Mouse (Mus musculus): ENCODE data around the gene Gm10974. TPM values are rescaled to one million over a fixed set of nuclear protein-coding genes. Genes with fewer than 3 reads are reported as not detected.

The Gm10974 gene
- total RNA-seq, 2 experiments from 2014 or later, result not detected

DNA sequence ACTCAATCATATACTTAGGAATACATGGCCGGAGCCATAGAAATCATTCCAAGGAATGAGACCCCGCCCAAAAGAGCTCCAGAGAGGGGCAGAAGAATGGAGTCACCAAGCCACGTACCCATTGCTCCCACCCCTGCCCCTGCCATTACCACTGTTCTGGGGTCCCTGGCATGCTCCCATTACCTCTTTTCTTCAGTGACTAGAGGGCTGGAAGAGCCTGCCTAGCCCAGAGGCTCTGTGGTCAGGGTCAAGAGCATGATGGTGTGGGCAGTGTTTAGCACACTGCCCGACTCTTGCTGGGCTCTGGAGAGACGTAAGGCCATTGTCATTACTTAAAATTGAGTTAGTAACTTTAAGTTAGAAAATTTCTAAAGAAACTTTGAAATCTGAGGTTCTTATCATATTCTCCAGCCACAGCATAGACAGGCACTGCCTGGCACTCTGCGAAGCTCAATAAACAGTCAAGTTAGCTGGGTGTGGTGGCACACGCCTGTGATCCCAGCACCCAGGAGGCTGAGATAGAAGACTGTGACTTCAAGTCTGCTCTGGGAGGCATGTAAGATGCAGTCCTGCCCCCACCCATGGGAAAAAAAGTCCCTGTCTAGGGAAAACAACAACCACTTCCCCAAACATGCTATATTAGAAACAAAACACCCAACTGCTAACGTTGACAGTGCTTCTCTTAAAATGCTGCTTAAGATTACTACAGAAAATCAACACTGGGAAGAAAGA, 9.7 kb upstream of the Gm10974 start:
- no peak for DNase-seq (ENCODE audit: low spot score)
- intact Hi-C loops (cut with DNase I), result no loop called here

DNA sequence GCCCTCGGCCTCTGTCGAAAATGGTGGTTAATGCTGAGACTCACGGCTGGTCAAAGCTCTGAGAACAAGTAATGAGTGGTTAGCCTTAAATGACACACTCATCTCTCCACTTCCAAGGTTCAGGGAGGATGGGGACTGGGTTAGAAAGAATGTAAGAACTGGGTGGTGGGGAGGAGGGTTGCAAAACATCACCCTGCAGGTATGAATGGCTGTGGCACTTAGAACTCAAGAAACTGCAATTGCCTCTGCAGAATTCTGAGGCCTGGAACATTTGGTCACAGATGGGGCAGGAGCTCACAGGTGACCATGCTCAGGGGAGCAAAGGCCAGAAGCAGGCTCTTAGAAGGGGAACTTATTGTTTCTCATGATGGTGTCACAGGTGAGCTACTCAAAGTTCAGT, 7.2 kb upstream of the Gm10974 start:
- intact Hi-C loops (cut with DNase I), result no loop called here
- no peak for DNase-seq (ENCODE audit: low spot score)

DNA sequence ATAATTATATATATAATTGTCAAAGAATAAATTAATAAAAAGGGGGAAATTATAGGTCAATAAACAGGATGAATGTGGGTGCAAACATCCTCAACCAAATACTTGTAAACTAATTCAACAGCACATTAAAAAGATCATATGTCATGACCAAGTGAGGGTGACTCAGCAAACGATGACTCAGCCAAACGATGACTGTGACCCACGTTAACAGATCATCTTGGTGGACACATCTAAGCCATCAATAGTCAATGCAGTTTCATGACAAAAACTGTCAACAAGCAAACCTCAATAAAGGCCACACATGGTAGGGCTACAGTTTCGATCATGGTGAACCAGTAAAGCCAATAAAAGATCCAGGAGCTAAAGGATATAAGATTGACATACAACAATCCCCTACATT, 6.7 kb upstream of the Gm10974 start:
- intact Hi-C loops (cut with DNase I), result no loop called here
- DNase-seq (ENCODE audit: low spot score), result no peak

DNA sequence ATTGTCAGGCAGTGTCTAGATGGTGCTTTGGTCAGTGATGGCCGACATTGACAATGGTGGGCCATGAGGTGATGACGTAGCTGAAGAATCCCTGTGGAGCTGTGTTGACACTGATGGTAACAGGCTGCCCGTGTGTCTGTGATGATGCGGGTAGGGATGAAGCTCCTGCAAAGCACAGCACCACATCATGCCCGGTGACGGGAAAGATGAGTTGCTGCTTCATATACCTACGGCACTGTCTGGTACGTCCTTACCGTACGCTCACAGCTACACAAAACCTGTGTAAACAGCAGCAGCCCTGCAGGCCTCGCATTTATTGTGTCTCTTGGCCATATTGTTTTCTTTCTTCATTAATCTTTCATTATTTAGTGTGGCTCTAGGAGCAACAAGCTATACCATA, 1.2 kb upstream of the Gm10974 start:
- DNase-seq (ENCODE audit: low spot score), result no peak
- intact Hi-C loops (cut with DNase I), result no loop called here

DNA sequence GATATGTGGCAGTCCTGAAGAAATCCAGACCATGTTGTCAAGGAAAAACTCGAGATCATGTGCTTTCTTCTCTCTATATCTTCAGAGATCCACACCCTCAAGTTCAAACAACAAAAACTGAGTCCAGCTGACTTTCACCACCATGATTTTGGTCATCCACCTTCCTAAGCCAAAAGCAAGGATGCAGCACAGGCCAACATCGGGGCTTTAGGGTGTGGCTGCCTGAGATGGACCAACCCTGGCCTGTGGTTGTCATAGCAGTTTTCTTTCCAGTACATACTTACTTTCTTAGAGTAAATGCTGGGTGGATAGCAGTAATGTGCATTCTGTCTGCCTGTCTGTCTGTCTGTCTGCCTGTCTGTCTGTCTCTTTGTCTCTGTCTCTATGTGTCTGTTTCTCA, 294 bp upstream of the Gm10974 start:
- intact Hi-C loops (cut with DNase I), result no loop called here
- DNase-seq (ENCODE audit: low spot score), result no peak

DNA sequence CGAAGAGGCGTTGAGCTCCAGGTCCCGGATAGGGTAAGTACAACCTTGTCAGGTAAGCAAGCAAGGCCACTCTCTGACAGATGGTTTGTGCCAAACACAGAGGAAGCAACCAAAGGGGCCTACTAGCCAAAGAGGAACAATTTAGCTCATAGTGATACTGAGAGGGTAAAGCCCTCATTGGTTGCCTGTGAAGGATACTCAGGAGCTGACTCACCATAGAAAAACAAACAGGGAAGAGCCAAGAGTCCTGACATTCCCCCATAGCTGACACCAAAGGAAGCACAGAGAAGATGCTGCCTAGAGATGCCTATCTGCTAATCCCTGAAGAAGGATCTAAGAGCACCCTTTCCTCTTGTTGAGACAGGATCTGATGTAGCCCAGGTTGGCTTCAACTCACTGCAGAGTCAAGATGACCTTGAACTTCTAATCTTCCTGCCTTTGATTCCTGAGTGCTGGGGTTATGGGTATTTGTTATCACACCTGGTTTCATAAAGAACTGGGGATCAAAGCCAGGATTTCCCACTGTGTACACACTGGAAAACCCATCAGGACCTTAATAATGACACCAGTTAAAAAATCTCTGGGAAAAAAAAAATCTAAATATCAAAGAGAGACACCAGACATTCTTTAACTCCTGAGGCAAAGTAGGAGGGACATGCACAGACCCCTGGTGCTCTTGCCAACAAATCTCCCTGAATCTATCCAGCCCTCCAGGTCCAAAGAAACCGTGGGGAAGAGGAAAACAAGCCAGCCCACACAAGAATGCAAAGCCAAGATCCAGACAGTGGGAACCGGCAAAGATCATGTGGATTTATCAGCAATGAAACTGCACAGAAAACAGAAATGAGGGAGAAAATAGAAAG, 3.6 kb downstream of the Gm10974 start:
- no peak for DNase-seq (ENCODE audit: low spot score)
- intact Hi-C loops (cut with DNase I), result no loop called here

DNA sequence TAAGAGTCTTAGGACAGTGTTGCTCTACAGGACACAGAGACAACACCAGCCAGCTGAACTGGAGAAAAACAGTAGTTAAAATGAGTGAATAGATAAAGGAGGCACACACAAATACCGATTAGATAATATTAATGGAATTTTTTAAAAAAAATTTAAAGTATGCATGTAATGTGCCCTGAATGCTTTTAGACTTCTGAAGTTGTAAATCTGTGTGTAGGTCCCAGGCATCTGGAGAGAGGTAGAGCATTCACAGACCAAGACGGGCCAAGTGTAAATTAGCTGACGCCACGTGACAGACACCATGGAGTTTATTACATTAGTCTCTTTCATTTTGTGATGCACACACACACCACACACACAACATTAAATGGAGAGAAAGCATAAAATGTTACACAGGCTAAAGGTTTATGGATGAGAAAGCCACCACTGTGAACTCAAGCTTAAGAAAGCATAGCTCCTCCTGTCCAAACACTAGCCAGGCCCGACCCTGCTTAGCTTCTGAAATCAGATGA, 4.3 kb downstream of the Gm10974 start:
- no peak for DNase-seq (ENCODE audit: low spot score)
- intact Hi-C loops (cut with DNase I), result no loop called here

DNA sequence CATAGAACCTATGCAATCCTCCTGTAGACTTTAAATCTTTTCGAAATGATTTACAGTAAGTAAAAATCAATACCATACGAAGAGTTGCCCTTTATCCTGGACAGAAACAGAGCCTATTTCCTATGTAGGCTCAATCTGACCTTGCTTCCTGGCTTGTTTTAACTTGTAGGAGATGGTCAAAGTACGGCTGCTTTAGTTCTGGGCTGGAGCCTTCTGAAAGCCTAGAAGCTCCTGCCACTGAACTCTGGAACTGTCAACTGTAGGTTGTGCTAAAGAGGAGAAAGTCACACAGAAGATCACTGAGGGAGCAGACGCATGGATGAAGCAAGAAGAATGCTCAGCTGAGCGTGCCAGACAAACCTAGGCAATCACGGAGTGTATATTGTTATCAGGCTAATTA, 5.3 kb downstream of the Gm10974 start:
- intact Hi-C loops (cut with DNase I), result no loop called here
- DNase-seq (ENCODE audit: low spot score), result no peak

DNA sequence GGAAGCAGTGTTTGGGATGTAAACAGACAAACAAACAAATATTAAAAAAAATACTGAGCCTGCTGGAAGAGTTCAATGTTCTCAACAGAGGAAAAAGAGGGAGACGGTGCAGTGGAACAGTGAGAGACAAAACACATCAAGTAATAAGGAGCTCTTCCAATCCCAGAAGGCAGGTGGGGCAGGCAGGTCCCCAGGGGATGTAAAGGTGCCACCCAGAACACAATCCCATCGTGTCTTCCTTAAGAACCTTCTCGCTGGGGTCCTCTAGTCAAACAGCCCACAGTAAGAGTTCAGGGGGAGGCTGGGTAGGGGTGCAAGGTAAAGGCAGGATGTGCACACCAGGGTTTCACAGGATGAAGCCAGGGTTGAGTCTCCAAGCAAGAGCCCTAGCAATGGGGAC, 7.7 kb downstream of the Gm10974 start:
- no peak for DNase-seq (ENCODE audit: low spot score)
- intact Hi-C loops (cut with DNase I), result no loop called here

DNA sequence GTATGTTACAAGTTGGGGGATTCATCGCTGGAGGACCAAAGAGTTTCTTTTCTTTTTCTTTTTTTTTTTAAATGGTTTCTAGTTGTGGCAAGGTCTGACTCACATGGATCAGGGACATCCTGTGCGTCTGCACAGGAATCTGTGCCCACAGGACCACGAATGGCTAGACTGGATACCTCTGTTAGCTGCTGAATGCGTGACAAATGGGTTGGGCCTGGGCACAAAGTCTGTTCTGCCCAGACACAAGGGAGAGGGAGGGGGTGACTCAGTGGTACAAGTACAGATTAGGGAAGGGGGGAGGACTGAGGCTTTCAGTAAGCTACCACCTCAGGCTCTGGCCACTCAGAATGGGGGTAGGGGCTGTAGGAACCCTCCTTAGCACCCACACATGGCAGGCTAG, 10.0 kb downstream of the Gm10974 start:
- intact Hi-C loops (cut with DNase I), result no loop called here
- DNase-seq (ENCODE audit: low spot score), result no peak

DNA sequence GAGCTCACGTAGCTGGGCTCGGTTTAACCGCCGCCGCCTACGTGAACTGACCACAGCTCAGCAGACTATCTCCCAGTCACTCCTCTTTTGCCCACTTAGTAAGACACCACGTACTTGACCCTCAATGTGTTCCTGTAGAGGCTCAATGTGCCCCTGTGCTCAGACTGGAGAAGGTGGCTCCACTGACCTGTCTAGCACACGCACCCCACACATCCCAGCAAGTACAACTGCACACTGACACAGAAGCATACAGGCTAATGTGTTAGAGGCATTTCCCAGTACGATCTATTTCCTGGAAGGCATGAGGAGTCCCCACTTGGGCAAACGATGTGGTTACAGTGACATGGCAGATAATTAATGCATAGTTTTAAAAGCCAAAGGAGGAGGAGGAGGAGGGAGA, 10.9 kb downstream of the Gm10974 start:
- intact Hi-C loops (cut with DNase I), result no loop called here

DNA sequence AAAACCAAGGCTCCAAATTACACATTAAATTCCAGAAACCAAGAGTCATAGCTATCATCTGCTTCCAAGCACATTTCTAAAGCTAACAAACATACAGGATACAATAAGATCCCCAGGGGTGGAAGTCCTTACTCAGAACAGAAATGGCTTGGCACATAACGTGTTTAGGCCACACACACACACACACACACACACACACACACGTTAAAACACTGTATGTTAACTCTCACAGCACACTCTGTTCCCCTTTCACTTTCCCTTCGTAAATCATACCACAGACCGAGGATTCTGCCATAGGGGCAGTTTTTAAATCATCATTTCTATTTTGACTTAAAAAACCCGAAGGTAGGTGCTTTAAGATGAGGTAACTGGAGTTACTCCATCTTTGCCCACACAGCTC, 18.5 kb downstream of the Gm10974 start:
- intact Hi-C loops (cut with DNase I), result no loop called here
- no peak for DNase-seq (ENCODE audit: low spot score)

More for the DNA sequence above, 10.9 kb downstream of the Gm10974 start:
- no peak for DNase-seq (ENCODE audit: low spot score)

DNA sequence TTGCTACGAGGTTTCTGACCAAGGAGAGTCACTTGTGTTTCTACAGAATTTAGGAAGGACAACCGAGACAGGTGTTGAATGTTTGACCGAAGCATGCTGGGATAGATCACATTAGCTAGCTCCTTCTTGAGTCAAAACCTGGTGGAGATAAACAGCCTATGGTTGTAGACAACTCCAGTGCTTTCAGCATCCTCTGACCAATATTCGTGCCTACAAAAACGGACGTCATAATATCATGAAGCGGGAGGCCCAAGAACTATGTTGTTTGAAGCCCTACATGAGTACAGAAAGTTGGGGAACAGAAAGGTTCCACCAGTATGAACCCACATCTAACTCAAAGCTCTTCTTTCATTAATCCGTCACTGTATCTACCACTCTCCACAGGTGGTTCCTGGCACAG, 19.2 kb downstream of the Gm10974 start:
- no peak for DNase-seq (ENCODE audit: low spot score)
- intact Hi-C loops (cut with DNase I), result loop anchor here (5.0 kb wide), 1 partner anchor 283 kb away; no protein-coding TSS in a partner anchor

DNA sequence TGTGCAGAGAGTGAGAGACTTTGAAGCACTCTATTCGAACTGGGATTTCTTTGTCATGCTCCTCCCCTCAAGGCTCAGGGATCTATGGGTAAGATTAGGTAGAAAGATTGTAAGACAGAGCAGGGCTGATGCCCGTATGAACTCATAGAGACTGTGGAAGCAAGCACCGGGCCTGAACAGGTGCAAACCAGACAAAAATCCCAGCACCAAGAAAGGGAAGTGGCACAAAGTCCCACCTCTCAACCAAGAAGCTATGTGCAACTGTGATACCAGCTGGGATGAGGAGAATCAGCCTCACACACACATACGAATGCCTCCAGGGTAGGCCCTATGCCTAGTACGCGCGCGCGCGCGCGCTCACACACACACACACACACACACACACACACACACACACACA, 20.1 kb downstream of the Gm10974 start:
- intact Hi-C loops (cut with DNase I), result loop anchor here (5.0 kb wide), 1 partner anchor 284 kb away; no protein-coding TSS in a partner anchor
- DNase-seq (ENCODE audit: low spot score), result no peak

DNA sequence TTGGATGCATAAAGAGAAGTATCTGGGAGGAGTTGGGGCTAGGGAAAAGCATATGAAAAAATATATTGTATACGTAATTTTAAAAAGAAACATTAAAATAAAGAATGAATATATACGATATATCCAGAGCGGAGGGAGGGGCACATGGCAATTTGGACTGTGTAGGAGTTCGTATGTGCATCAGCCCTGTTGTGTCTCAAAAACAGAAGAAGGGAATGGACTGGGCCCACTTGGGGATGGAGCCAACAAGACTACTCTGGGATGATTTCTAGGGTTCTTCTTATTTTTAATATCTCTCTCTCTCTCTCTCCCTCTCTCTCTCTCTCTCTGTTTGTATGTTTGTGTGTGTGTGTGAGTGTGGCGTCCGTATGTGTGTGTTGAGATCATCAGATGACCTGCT, 20.7 kb downstream of the Gm10974 start:
- intact Hi-C loops (cut with DNase I), result loop anchor here (5.0 kb wide), 1 partner anchor 284 kb away; no protein-coding TSS in a partner anchor

DNA sequence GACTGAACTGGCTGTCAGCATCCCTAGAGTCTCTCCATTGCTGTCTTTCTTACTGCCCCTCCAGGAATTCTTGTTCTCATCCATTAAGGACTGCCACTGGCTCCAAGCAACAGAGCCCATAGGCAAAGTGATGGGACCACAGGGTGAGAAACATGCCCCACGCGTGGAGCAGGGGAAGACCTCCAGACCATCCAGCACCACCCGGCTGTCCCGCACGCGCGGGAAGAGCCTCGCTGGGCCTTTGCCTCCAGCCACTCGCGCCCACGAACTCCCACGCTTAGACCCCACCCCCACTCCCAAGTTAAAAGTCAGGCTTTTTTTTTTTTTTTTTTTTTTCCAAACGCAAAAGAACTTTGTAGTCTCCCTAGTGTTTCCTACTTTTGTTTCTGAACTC, 21.7 kb downstream of the Gm10974 start:
- intact Hi-C loops (cut with DNase I), result loop anchor here (5.0 kb wide), 1 partner anchor 285 kb away; no protein-coding TSS in a partner anchor

More for the DNA sequence above, 20.7 kb downstream of the Gm10974 start:
- no peak for DNase-seq (ENCODE audit: low spot score)

DNA sequence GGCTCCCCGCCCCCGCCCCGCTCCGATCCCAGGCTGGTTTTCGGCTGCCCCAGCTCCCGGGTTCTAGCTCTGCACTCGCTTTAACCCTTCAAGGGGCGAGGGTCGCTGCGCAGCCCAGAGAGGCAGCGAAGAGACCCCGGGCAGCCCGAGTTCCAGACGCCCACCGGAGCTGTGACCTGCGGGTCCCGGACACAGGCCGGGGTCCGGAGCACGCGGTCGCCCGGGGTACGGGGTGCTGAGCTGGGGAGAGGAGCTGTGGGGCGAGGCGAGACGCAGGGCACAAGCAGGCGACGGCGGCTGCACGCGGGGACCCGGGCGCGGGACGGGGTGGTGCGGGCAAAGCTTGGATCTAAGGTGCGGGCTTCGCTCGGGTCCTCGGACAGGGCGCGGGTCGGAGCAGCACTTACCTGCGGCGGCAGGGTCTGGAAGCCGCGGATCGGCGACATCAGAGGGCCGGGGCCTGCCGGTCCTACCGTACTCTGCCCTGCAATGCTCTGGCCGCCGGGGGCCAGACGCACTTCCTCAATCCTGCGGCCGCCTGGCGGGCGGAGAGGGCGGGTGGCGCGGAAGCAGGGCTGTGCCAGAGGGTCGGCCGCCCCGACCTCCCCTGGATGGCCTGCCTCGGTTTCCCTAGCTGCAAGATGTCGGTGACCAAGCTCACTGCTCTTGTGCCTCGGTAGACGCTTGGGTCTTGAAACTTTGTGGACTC, 22.3 kb downstream of the Gm10974 start, which contains the start of gene Lrrk1:
Gene Lrrk1 (minus strand): TSS at position 538 of the 709 bp plus-strand sequence.
- intact Hi-C loops (cut with DNase I), result loop anchor here (2.0 to 5.0 kb wide), 2 partner anchors 45 to 286 kb away; no protein-coding TSS in a partner anchor
- peak; percentile 39 for DNase-seq (ENCODE audit: low spot score)

More for the DNA sequence above, 21.7 kb downstream of the Gm10974 start:
- no peak for DNase-seq (ENCODE audit: low spot score)

DNA sequence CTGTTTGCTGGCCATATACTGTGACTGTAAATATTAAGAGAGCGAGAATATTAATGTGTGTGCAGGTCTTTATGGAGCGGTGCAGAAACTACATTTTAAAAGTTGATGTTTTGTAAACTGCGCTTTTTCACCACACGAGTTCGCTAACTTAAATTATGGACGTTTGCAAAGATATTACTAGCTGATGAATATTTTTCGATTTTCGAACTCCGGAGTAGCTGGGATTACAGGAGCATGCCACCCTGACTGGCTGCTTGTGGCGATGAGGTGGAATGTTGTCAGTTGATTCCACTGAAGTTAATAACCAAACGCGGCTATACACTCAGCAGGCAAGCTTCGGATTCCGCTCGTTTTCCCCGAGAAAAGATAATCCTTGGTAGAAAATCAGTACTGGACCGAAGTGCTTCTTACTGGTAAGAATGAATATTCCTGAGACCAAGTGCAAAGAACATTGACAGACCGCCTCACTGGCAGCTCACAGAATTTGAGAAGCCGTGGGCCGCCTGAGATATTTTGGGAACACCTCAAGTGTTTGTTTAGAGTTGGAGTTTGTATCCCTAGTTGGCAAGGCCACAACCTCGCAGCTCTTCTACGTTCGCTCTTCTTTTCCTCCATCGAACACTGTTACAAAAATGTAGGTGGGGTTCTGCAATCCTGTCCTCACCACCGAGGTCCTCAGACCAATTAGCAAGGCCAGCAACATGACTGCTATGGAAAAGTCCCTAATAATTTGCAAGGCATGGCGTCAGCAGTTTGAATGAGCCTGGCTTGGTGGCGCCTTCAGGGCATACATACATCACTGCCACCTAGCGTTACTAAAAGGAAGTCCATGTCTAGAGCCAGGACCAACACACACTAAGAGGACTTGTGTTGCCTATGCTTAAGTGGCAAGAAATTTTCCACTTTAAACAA, 23.2 kb downstream of the Gm10974 start:
- intact Hi-C loops (cut with DNase I), result loop anchor here (1.0 to 5.0 kb wide), 3 partner anchors 46 to 287 kb away; no protein-coding TSS in a partner anchor
- DNase-seq (ENCODE audit: low spot score), result peak; percentile 56

DNA sequence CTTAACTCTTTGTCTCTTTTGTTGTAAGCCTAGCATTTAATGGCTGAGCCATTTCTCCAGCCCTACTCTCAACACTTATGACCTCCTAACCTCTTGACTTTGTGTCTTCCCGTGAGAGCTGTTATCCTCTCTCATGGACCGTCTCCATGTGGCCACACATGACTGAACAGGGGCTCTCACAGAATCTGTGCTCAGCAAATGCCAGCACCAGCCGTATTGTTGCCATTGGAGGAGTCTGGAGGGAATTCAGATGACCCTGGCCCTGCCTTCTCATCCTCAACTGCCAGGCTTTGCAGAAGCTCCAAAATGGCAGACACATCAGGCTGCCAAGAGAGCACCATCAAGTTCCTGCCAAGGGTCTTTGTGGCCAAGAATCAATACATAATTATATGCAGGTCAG, 31.6 kb downstream of the Gm10974 start:
- intact Hi-C loops (cut with DNase I), result no loop called here
- DNase-seq (ENCODE audit: low spot score), result no peak
